Mouse (Mus musculus): ENCODE measurements around the gene Gipc3.

- TF ChIP-seq CTCF (IDR thresholded peaks at IDR 0.05; ENCODE audit: control insufficient read depth, insufficient read depth, low read length) (no peak), POLR2A (IDR thresholded peaks at IDR 0.05; ENCODE audit: borderline replicate concordance, control insufficient read depth, low read depth, low read length) (no peak)
Measured at GRCm38 (mm10) chr10:81326858-81327257, 16.2 kb downstream of the Gipc3 start.
